Mouse (Mus musculus) skeletal muscle tissue, postnatal 0 days (tissue): ENCODE results near the gene Stxbp3. TPM values are rescaled to one million over a fixed set of nuclear protein-coding genes. Genes with fewer than 3 reads are reported as not detected.

Source experiments
- polyA plus RNA-seq: library from polyadenylated mRNA; unstranded; fragments of >200 nt; fragmentation: Nextera tagmentation; extraction: Ambion mirVana; gene quantifications from 2 replicates; pipeline ENCODE4 v1.2.1, GENCODE M21; 2015

The Stxbp3 gene
- polyA plus RNA-seq, result 33.5 and 37.0 TPM in 2 replicates

DNA sequence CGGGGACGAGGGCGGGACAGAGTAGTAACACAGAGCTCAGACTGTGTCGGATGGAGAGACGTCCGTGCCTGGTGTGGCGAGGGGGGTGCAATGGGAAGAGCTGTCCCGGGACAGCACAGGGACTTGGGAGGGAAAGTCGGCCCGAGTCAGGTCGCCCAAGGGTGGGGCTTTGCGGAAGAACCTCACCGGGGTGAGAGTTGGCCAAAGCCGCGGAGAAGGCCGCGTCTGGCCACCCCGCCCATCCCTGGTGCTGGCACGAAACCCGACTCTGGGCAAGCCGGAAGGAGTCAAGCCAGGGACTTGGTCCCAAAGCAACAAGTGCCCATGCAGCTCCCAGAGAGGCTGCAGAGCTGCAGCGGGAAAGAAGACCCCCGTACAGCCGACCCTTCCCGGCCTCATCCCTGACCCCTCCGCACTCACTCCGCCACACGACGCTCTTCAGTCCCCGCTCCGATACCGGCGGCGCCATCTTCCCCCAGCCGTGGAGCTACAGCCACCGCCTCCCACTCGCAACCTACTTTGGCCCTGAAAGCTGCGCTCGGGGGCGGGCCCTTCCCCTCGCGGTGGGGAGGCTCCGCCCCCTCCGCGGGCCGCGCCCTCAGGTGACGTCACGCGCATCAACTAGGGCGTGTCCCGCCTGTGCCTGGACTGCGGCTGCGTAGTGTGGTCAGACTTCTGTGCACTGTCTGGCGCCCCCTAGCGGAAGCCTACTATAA lies at the start of gene Stxbp3:
Gene Stxbp3, minus strand, starts transcription at position 527 of the 716 bp plus-strand sequence.

DNA sequence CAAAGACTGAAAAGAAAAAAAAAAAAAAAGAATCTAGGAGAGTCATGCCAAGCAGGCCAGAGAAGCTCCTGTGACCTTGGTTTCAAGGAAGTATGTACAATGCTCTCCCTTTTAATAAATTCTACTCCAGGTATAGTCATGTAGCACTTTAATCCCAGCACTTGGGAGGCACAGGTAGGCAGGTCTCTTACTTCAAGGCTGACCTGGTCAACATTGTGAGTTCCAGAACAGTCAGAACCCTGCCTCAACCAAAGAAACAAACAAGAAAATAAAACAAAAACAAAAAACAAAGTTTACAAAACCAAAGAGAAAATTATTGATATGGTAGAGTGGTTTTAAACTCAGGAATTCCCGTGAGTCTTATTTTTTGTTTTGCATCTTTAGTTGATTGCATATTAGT lies 49.6 kb upstream of the Stxbp3 start, which contains the start of gene Fndc7:
Gene Fndc7, minus strand, starts transcription at position 101 of the 400 bp plus-strand sequence.

Other genes with a start within 250 kb of the Stxbp3 start
- 3.6 and 4.3 TPM in 2 replicates for gene Wdr47, start 249.2 kb downstream of the Stxbp3 start, polyA plus RNA-seq
- gene Clcc1, start 186.6 kb downstream of the Stxbp3 start, polyA plus RNA-seq, result 42.2 and 47.0 TPM in 2 replicates
- gene Gpsm2, start 118.2 kb downstream of the Stxbp3 start, polyA plus RNA-seq, result 36.4 and 38.4 TPM in 2 replicates
- 0.73 and 0.81 TPM in 2 replicates for gene Aknad1, start 100.9 kb downstream of the Stxbp3 start, polyA plus RNA-seq
- 0.41 and 0.62 TPM in 2 replicates for gene Fndc7, start 49.5 kb upstream of the Stxbp3 start, polyA plus RNA-seq
- 34.4 and 37.8 TPM in 2 replicates for gene Prpf38b, start 71.2 kb upstream of the Stxbp3 start, polyA plus RNA-seq
- gene Henmt1, start 99.3 kb upstream of the Stxbp3 start, polyA plus RNA-seq, result 0.09 TPM in 1 of 2 replicates, not detected in the other
- gene Gm9857, start 99.9 kb upstream of the Stxbp3 start, polyA plus RNA-seq, result not detected in 2 replicates
- 8.9 and 9.0 TPM in 2 replicates for gene Fam102b, start 187.1 kb upstream of the Stxbp3 start, polyA plus RNA-seq
- not detected in 2 replicates for gene Slc25a54, start 239.9 kb upstream of the Stxbp3 start, polyA plus RNA-seq